Mouse (Mus musculus) ES-E14 (cell line): ENCODE results near the gene 1700012B09Rik. TPM values are rescaled to one million over a fixed set of nuclear protein-coding genes. Genes with fewer than 3 reads are reported as not detected.

Experiments
- DNase-seq: peaks from one replicate; pipeline ENCODE4 v3.0.0-alpha.2; 2013; ENCODE audit warnings: low read depth, low spot score
- H3K27ac ChIP-seq: 2 replicates; pipeline ENCODE4 v1.5.1; 2012; ENCODE audit warnings: low read depth, mild to moderate bottlenecking, low read length, moderate library complexity, mixed read lengths; ENCODE audit not compliant: poor library complexity, insufficient read depth, severe bottlenecking
- H3K36me3 ChIP-seq: 2 replicates; pipeline ENCODE4 v1.6.1; 2012; ENCODE audit warnings: mild to moderate bottlenecking, low read length, moderate library complexity, mixed read lengths; ENCODE audit not compliant: control insufficient read depth, poor library complexity, insufficient read depth, severe bottlenecking
- H3K4me1 ChIP-seq, 2 experiments: fragments of 150-350 bp in 1 of 2; sonication (generic) in 1 of 2; 2 replicates each; pipeline ENCODE4 v1.6.1; 2012; ENCODE audit warnings: low read length in 2 of 2, mild to moderate bottlenecking in 1 of 2, mixed read lengths in 1 of 2; ENCODE audit not compliant: control insufficient read depth in 2 of 2, insufficient read depth in 2 of 2, poor library complexity in 1 of 2
- H3K4me3 ChIP-seq, 2 experiments: fragments of 150-350 bp in 1 of 2; sonication (generic) in 1 of 2; 2 replicates each; pipeline ENCODE4 v1.5.1; 2012; ENCODE audit warnings: low read length in 2 of 2, low read depth in 1 of 2, mild to moderate bottlenecking in 1 of 2, mixed read lengths in 1 of 2; ENCODE audit not compliant: insufficient read depth in 1 of 2, poor library complexity in 1 of 2, severe bottlenecking in 1 of 2
- H3K9ac ChIP-seq: 2 replicates; pipeline ENCODE4 v1.6.1; 2012; ENCODE audit warnings: low read depth, mild to moderate bottlenecking, low read length, mixed read lengths; ENCODE audit not compliant: poor library complexity, insufficient read depth, severe bottlenecking
- H3K9me3 ChIP-seq: fragments of 150-350 bp; sonication (generic); 2 replicates; pipeline ENCODE4 v1.6.1; 2012; ENCODE audit warnings: low read depth, mild to moderate bottlenecking, low read length; ENCODE audit not compliant: control insufficient read depth, insufficient read depth
- CHD2 ChIP-seq: IDR thresholded peaks from 2 replicates; pipeline ENCODE4 v1.6.1; 2014; ENCODE audit warnings: mild to moderate bottlenecking, low read depth, low read length, inconsistent platforms
- HCFC1 ChIP-seq: IDR thresholded peaks from 2 replicates; pipeline ENCODE4 v1.6.1; 2012; ENCODE audit warnings: low read length, inconsistent platforms, borderline replicate concordance; ENCODE audit not compliant: insufficient read depth
- MAFK ChIP-seq: IDR thresholded peaks from 2 replicates; pipeline ENCODE4 v1.6.1; 2014; ENCODE audit warnings: mild to moderate bottlenecking, low read depth, low read length, inconsistent platforms; ENCODE audit not compliant: insufficient read depth
- ZC3H11A ChIP-seq: IDR thresholded peaks from 2 replicates; pipeline ENCODE4 v1.6.1; 2012; ENCODE audit warnings: low read depth, mild to moderate bottlenecking, inconsistent platforms, low read length, borderline replicate concordance
- ZNF384 ChIP-seq: IDR thresholded peaks from 2 replicates; pipeline ENCODE4 v1.6.1; 2012; ENCODE audit warnings: low read depth, low read length, inconsistent platforms
- in situ Hi-C, 2 experiments: fragments of 600-800 bp; cut with MboI; formaldehyde crosslinking; loops; one replicate each; pipeline ENCODE4 v1.15.1; 2025; ENCODE audit warnings: low sequenced_read_pairs in 2 of 2, inconsistent platforms in 1 of 2; ENCODE audit not compliant: unreplicated experiment in 2 of 2
- total RNA-seq: library from RNA; depleted of rRNA; stranded (reverse); fragments of 300-350 nt; gene quantifications from 2 replicates; pipeline ENCODE4 v1.2.3, GENCODE M21; 2012

The 1700012B09Rik gene
- total RNA-seq, 1 experiment: not detected

DNA sequence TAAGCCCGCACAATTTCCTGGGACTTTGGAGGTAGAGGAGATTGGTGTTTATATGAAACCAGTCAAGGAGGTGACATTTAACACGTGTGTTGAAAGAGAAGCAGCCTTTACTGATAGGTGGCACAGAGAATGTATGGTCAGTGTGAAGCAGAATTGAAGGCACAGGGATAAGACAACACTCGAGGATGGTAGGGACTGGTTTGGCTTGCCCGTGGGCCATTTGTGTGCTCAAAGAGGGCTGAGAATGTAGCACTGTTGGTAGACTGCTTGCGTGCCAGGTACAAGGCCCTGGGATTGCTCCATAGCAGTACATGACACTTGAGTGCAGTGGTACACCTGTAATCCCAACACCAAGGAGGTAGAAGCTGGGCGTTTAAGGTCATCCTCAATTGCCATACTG lies 16.5 kb upstream of the 1700012B09Rik start:
- no peaks in the 10 kb centered on the region for H3K9me3 ChIP-seq
- H3K4me3 ChIP-seq: no peak overlapping the region
- DNase-seq: no peak
- in situ Hi-C loops: no loop called here
- H3K9ac ChIP-seq: no peak overlapping the region
- peaks cover 0 to 2% of the 10 kb centered on the region in 2 experiments; a peak in 2 of 4 replicates for H3K4me1 ChIP-seq
- H3K27ac ChIP-seq: no peak overlapping the region
- H3K36me3 ChIP-seq: peaks cover 19% of the 10 kb centered on the region
- TF ChIP-seq HCFC1 (no peak), CHD2 (no peak), ZC3H11A (no peak), MAFK (no peak), ZNF384 (no peak)

GRCm38 (mm10) chr9:14784039-14785002 lies 13.5 kb upstream of the 1700012B09Rik start, which contains the start of the genes Mre11a and Ankrd49:
TSS of gene Mre11a (plus strand) at chr9:14784654.
TSS of gene Ankrd49 (minus strand) at chr9:14784856.
- peaks cover 23% of the 10 kb centered on the region for H3K36me3 ChIP-seq
- in situ Hi-C loops: no loop called here
- H3K4me1 ChIP-seq: peaks cover 0 to 2% of the 10 kb centered on the region in 2 experiments; a peak in 2 of 4 replicates

GRCm38 (mm10) chr9:14778341-14778740 lies 7.5 kb upstream of the 1700012B09Rik start:
- Histone ChIP-seq H3K4me3 (no peak overlapping the region), H3K9ac (no peak overlapping the region), H3K27ac (no peak overlapping the region), H3K9me3 (no peaks in the 10 kb centered on the region), H3K36me3 (peaks cover 8% of the 10 kb centered on the region), H3K4me1 (peaks cover 0 to 2% of the 10 kb centered on the region in 2 experiments; a peak in 3 of 4 replicates)
- no peak for TF ChIP-seq ZNF384
- no peak for TF ChIP-seq CHD2
- in situ Hi-C loops: no loop called here
- peak; percentile 25 for DNase-seq

More at GRCm38 (mm10) chr9:14784039-14785002, 13.5 kb upstream of the 1700012B09Rik start, which contains the start of the genes Mre11a and Ankrd49:
- H3K4me3 ChIP-seq: peak within 1 kb of the TSS; percentile 79 to 94
- peak within 1 kb of the TSS; percentile 98 for H3K9ac ChIP-seq
- peak; percentile 98 for DNase-seq
- TF ChIP-seq MAFK (no peak), HCFC1 (peak; percentile 64; the same call in 1 of the 2 replicates), CHD2 (peak; percentile 99)
- peak within 1 kb of the TSS; percentile 79 for H3K27ac ChIP-seq
- H3K9me3 ChIP-seq: no peaks in the 10 kb centered on the region

DNA sequence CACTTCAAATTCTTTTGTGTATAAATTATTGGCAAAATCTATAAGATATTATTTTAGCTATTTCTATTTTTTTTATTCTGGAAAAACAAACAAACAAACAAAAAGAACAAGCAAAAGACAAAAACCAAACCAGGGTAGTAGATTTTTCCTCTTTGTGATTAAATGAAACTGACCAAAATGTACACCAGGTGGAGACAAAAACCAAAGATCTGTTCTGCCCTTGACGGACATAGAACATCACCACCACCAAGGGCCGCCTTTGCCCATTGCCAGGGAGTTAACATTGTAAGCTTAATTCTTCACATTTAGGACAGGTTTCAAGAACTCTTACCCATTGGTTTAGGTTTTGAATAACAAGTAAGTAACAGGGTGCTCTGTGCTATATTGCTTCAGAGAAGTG lies 3.0 kb upstream of the 1700012B09Rik start:
- Histone ChIP-seq H3K36me3 (no peaks in the 10 kb centered on the region), H3K27ac (no peak overlapping the region), H3K9me3 (no peaks in the 10 kb centered on the region), H3K4me3 (no peak overlapping the region), H3K4me1 (peaks cover 0 to 2% of the 10 kb centered on the region in 2 experiments; a peak in 3 of 4 replicates), H3K9ac (no peak overlapping the region)
- no peak for TF ChIP-seq HCFC1
- no peak for TF ChIP-seq CHD2
- TF ChIP-seq ZNF384: no peak
- TF ChIP-seq ZC3H11A: no peak
- no peak for TF ChIP-seq MAFK
- DNase-seq: no peak
- in situ Hi-C loops: no loop called here
